Mouse (Mus musculus) lung, postnatal 25 days (tissue): ENCODE data around the gene Cox19.
A peak's percentile ranks its signal among the peaks of the same experiment; 100 is the strongest.
"Not testable (repeated sequence)": the region's sequence is repeated elsewhere in the genome, so short reads cannot be mapped to it uniquely, and the experiment has no call there.

ENCODE experiments used
- DNase-seq: peaks from one replicate; pipeline ENCODE4 v3.0.0; 2022; ENCODE audit warnings: low spot score

Cox19 gene

GRCm38 (mm10) chr5:139363858-139364257 is 12.6 kb upstream of the Cox19 start:
- no peak for DNase-seq

DNA sequence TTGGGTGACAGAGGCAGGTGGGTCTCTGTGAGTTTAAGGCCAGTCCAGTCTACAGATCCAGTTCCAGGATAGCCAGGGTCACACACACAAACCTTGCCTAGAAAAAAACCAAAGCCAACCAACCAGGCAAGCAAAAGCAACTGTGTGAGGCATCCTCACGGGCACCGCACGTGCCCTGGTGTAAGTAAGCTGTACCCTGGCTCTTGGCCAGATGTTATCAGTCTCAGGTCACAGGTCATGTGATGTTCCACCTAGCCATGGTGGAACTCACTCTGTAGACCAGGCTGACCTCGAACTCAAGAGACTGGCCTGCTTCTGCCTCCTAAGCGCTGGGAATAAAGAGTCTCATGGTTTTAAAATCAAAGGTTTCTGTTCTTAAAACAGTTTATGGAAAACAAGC is 8.0 kb upstream of the Cox19 start:
- no peak for DNase-seq

DNA sequence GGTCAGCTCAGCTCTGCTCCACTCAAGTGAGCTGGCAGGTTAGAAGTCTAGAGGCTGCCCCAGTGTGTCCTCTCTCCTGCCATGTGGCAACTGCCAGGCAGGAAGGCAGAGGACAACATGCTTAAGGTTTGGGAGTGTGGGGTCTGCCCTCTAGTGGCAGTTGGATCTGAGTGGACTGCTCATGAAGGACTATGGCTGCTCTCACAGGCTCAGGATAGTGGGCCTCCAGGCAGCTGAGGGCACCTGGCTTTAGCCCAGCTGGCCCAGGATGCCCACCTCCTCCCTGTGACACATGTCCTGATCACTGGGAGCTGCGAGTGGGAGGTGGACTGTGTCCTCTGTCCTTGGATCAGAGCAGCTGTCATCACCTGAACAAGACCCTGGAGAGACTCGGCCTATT is 7.4 kb upstream of the Cox19 start:
- no peak for DNase-seq

DNA sequence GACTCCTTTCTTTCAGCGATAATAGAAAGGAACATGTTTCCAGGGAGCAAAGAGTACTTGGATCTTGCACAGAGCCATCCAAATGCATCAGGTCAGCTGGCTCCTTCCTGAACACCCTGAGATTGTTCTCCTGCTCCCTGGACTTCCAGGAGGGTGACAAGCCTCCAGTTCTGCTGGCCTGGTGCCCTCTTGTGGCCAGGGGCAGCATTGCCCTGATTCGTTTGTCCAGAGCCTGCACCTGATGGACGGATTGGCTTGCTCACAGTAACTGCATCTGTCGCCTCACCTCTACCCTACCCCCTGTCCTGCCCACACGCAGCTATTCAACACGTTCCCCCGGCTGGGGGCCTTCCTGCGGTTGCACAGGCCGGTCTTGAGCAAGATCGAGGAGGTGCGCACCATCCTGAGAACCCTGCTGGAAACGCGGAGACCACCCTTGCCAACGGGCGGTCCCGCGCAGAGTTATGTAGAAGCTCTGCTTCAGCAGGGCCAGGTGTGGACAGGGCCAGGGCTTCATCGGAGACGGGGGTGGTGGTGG is 4.1 kb upstream of the Cox19 start:
- peak; percentile 84 for DNase-seq

- no peak for DNase-seq
Measured at GRCm38 (mm10) chr5:139353946-139354345, 2.7 kb upstream of the Cox19 start.

GRCm38 (mm10) chr5:139353496-139353895 is 2.3 kb upstream of the Cox19 start:
- no peak for DNase-seq

DNA sequence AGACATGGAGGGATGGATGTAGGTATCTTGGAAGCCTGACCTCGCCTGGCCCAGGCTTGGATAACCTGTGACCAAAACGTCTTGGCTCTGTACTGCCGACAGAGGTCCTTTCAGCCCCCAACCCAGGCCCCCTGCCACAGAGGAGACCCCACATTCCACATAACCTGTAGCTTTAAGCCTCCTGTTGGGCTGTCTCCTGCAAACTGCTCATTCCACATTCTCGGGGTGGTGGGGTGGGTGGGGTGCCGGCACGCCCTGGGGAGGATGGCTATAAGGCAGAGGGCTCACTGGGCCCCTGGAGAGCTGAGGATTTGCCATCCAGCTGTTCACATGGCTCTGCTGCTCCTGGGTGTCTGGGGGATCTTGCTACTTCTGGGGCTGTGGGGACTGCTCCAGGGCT is 1.1 kb upstream of the Cox19 start, which contains the start of gene Cyp2w1:
Cyp2w1 (plus strand) TSS at position 301 of the 400 bp plus-strand sequence.
- DNase-seq, result no peak

GRCm38 (mm10) chr5:139351628-139352027 is 410 bp upstream of the Cox19 start:
- no peak for DNase-seq

- DNase-seq, result no peak
Measured at GRCm38 (mm10) chr5:139349713-139350112, 1.5 kb downstream of the Cox19 start.

- DNase-seq, result no peak
Measured at GRCm38 (mm10) chr5:139347225-139347624, 4.0 kb downstream of the Cox19 start.

GRCm38 (mm10) chr5:139345364-139345714 is 5.9 kb downstream of the Cox19 start:
- DNase-seq, result no peak

- peak; percentile 95 for DNase-seq
Measured at GRCm38 (mm10) chr5:139344687-139345363, 6.4 kb downstream of the Cox19 start.

GRCm38 (mm10) chr5:139344021-139344686 is 7.1 kb downstream of the Cox19 start:
- DNase-seq, result peak; percentile 74

DNA sequence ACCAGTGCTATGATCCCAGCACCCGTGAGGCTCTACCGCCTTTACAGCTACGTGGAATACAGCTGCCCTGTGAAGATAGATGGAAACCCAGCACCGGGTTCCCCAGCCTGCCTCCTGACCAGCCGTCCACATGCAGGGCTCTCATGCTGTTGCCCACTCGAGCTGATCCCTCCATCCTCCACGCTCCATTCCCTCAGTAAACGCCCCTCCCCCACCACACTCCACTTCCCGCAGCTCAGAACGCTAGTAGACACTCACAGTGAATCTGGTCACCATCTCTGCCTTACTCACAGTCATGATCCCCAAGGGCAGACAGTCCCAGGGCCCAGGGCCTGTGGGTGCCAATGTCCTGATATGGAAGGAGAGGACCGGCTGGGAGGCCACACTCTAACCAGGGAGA is 12.3 kb downstream of the Cox19 start:
- DNase-seq, result no peak

DNA sequence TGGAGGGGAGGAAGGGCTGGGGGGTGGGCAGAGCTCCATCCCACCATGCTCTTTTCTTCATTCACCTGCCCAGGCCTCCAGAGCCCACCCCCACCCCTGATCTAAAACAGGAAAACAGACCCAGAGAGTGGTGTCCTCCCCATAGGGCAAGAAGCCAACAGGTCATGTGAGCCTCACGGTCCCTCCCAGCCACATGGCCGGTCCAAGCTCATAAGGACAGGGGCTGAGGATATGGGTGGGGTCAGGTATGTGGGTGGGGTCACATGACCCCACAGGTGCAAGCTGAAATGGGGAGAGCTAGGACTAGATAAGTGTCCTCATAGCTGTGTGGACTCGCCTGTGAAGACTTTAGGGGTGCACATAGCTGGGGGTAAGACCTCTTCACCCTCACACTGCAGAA is 12.8 kb downstream of the Cox19 start:
- DNase-seq, result no peak

GRCm38 (mm10) chr5:139337826-139338370 is 13.3 kb downstream of the Cox19 start:
- DNase-seq, result no peak

- DNase-seq, result no peak
Measured at GRCm38 (mm10) chr5:139335634-139336033, 15.6 kb downstream of the Cox19 start.

- DNase-seq, result not testable (repeated sequence)
Measured at GRCm38 (mm10) chr5:139334394-139334793, 16.8 kb downstream of the Cox19 start.

DNA sequence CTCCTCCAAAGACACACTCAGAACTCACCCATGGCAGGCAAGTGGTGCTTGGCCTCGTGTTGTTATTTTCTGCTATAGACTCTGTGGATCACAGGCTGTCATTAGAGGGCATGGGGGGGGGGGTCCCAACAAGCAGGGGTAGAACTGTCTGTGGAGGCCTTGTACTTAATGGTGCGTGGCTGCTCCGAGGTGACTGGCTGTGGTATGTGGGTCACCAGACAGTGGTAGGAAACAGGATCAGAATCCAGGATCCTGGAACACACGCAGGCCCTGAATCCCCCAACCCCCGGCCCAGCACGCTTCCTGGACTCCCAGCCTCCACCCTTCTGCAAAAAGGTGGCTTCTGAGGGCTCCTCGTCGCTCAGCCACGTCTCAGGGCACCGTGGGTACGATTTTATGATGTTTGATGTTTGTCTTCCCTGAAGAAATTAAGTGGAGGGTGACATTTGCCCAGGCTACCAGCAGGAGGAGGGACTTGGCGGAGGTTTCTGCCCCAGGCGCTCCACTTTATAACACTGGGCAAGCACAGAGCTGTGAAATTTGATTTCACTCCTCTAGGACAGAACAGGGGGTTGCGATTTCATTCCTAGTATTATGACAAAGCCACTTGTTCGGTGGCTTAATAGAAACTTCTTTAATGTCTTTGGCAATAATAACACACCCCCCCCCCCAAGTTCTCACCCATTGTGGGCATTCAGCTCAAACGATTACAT is 17.8 kb downstream of the Cox19 start:
- DNase-seq, result no peak

DNA sequence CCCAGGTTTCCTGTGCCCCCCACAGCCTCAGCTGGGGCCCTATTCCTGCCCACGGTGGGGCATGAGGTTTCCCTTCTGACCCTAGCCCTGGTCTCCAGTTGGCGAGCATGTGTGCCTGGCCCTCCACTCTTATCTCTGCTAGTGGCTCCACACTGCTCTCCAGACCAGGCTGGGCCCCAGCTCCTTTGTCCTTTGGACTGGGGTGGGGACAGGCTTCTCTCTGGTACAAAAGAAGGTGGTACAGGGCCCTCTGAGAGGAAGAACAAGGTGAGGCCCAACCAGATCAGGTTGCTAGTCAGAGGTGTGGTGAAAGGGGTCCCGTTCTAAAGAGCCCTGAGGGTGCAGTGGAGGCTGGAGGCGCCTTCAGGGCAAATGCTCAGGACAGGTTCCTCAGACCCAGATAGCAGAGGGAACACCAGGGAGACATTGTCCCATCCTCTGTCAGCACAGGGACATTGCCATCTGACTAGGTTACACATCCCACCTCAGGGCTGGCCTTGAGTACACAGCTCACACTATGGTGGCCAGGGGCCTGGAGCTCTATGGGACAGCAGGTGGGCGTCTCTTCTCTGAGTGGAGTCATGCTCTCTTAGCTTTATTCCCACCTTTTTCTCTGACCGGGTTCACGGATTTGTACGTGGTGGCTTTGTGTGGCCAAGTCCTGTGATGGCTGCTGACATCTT is 18.5 kb downstream of the Cox19 start:
- DNase-seq, result no peak

- peak; percentile 79 for DNase-seq
Measured at GRCm38 (mm10) chr5:139331742-139332141, 19.5 kb downstream of the Cox19 start.

GRCm38 (mm10) chr5:139330766-139331165 is 20.5 kb downstream of the Cox19 start:
- no peak for DNase-seq
